Mouse (Mus musculus): ENCODE data around the gene Tshb. TPM values are rescaled to one million over a fixed set of nuclear protein-coding genes. Genes with fewer than 3 reads are reported as not detected.
A peak's percentile ranks its signal among the peaks of the same experiment; 100 is the strongest.

Gene Tshb
- polyA plus RNA-seq, 1 experiment from 2014 or later: 0.04 TPM

DNA sequence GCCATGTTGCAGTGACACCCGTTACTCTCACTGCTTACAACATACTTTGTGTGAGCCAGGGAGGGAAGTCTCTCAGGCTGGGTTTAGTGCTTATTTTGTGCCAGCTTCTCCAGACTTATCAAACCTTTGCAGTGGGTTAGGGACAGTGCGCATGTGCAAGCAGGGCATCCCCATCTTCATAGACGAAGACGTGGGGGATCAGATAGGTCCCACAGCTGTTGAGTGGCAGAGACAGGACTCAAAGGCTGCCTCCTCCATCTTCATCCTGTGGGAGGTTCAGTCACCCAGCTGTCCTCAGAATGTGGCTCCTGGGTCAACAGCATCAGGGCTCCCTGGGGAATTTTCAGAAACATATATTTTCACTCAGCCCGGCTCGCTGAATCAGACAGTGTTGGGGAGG lies 46.1 kb downstream of the Tshb start:
- Histone ChIP-seq H3K9me3 (replicated peaks; ENCODE audit: control insufficient read depth, low read length) (no peaks in the 10 kb centered on the region), H3K4me1 (ENCODE audit: control insufficient read depth, insufficient read depth, low read length) (no peaks in the 10 kb centered on the region; the same call in 1 of the 2 replicates), H3K27me3 (ENCODE audit: control insufficient read depth, insufficient read depth, low read length) (no peaks in the 10 kb centered on the region), H3K4me2 (ENCODE audit: low read depth, low read length) (no peak overlapping the region), H3K27ac (replicated peaks; ENCODE audit: low read depth, low read length) (no peak overlapping the region), H3K36me3 (replicated peaks; ENCODE audit: control insufficient read depth, insufficient read depth, low read depth, low read length) (no peaks in the 10 kb centered on the region), H3K9ac (replicated peaks; ENCODE audit: low read length) (no peak overlapping the region), H3K4me3 (ENCODE audit: low read depth, low read length) (no peak overlapping the region)
- DNase-seq (ENCODE audit: low spot score): no peak
- 73% methylated on average over 6 of the region's 6 CpGs for WGBS
- ATAC-seq (replicated peaks; ENCODE audit: insufficient number of reproducible peaks, low FRiP score, low TSS enrichment, low read depth): no peak

DNA sequence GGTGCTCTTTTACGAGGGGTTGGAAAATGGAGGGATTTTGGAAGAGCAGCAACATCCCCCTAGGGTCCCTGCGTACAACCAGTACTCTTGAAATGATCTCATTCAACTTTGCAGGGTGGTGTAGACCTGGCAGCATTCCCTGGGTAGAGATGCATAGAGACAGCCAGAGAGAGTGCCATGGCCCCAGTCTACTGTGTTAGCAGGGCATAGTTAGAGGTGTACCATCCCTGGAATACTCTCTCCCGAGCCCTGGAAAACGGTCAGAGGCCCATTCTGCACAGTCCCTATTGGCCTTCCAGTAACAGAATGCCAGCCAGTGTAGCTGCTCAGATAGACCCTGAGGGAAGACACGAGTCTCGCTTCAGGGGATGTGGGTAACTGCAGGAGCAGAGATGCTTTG lies 46.9 kb downstream of the Tshb start:
- DNase-seq (ENCODE audit: low spot score): no peak
- Histone ChIP-seq H3K36me3 (replicated peaks; ENCODE audit: control insufficient read depth, insufficient read depth, low read depth, low read length) (no peaks in the 10 kb centered on the region), H3K27me3 (ENCODE audit: control insufficient read depth, insufficient read depth, low read length) (no peaks in the 10 kb centered on the region), H3K4me2 (ENCODE audit: low read depth, low read length) (peak overlapping the region; percentile 77), H3K4me3 (ENCODE audit: low read depth, low read length) (peak overlapping the region; percentile 72), H3K27ac (replicated peaks; ENCODE audit: low read depth, low read length) (no peak overlapping the region), H3K4me1 (ENCODE audit: control insufficient read depth, insufficient read depth, low read length) (no peaks in the 10 kb centered on the region; the same call in 1 of the 2 replicates), H3K9me3 (replicated peaks; ENCODE audit: control insufficient read depth, low read length) (no peaks in the 10 kb centered on the region), H3K9ac (replicated peaks; ENCODE audit: low read length) (no peak overlapping the region)
- ATAC-seq (replicated peaks; ENCODE audit: insufficient number of reproducible peaks, low FRiP score, low TSS enrichment, low read depth): no peak
- WGBS: 57% methylated on average over 6 of the region's 6 CpGs

DNA sequence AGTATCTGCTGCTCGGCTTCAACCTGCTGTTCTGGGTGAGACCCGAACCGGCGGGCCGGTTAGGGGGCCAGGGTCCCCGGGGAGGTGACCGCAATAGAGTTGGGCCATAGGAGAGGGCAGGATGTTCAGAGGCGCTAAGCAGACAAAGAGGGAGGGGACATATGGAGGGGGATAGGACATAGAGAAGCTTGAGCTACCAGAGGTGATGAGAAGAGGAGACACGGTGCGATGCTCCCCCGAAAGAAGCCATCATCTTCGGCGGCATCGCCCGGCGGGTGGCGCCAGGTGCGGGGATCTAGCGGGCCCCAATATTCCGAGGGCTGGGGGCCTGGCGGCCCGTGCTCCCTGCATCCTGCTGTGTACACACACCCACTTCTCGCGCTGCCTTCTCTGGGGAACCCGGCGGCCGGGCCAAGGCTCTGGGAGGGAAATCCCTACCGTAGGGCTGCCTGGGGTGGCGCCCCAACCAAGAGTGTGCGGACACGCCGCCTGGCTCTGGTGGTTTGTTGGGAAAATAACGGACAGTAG lies 47.4 kb downstream of the Tshb start:
- Histone ChIP-seq H3K4me1 (ENCODE audit: control insufficient read depth, insufficient read depth, low read length) (no peaks in the 10 kb centered on the region; the same call in 1 of the 2 replicates), H3K9ac (replicated peaks; ENCODE audit: low read length) (peak overlapping the region; percentile 76), H3K36me3 (replicated peaks; ENCODE audit: control insufficient read depth, insufficient read depth, low read depth, low read length) (no peaks in the 10 kb centered on the region), H3K4me2 (ENCODE audit: low read depth, low read length) (peak overlapping the region; percentile 77), H3K9me3 (replicated peaks; ENCODE audit: control insufficient read depth, low read length) (no peaks in the 10 kb centered on the region), H3K4me3 (ENCODE audit: low read depth, low read length) (peak overlapping the region; percentile 72), H3K27me3 (ENCODE audit: control insufficient read depth, insufficient read depth, low read length) (no peaks in the 10 kb centered on the region), H3K27ac (replicated peaks; ENCODE audit: low read depth, low read length) (no peak overlapping the region)
- ATAC-seq (replicated peaks; ENCODE audit: insufficient number of reproducible peaks, low FRiP score, low TSS enrichment, low read depth): peak; percentile 79
- WGBS: under 1% methylated on average over 33 of the region's 33 CpGs
- DNase-seq (ENCODE audit: low spot score): peak; percentile 51

DNA sequence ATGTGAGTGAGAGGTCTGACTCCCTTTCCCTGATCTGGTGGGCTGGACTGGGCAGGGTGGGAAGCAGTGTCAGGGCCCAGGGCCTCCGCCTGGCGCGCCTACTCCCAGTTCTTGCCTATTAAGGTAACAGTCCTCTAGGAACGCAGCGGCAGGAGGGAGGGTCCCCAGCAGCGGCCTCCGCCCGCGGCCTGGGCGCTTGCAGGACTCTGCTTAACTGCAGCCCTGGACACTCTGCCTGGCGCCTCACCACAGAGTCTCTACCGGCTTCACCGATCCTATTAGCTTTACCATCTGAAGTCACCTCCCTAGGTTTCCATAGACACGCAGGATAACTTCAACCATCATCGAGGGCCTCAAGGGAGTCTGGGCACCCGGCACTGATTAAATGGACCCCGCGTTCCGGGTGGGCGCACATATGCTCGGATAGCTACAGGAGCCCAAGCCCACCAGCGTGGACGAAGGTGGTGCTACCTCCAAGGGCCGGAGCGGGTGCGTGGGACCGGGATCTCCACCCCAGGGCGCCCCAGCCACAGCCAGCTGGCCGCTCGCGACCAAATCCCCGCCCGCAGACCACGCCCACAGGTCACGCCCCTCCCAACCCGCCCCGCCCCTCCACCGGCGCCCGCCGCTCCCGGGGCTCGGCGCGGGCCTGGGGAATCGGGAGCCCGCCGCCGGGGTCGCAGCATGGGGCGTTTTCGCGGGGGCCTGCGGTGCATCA lies 48.0 kb downstream of the Tshb start, which contains the start of gene Tspan2:
Gene Tspan2 (plus strand): TSS at position 217 of the 718 bp plus-strand sequence.
- Histone ChIP-seq H3K4me3 (ENCODE audit: low read depth, low read length) (peak within 1 kb of the TSS; percentile 72), H3K4me2 (ENCODE audit: low read depth, low read length) (peak within 1 kb of the TSS; percentile 77), H3K9ac (replicated peaks; ENCODE audit: low read length) (peak within 1 kb of the TSS; percentile 76), H3K9me3 (replicated peaks; ENCODE audit: control insufficient read depth, low read length) (no peaks in the 10 kb centered on the region), H3K27ac (replicated peaks; ENCODE audit: low read depth, low read length) (no peak within 1 kb of the TSS), H3K36me3 (replicated peaks; ENCODE audit: control insufficient read depth, insufficient read depth, low read depth, low read length) (no peaks in the 10 kb centered on the region), H3K27me3 (ENCODE audit: control insufficient read depth, insufficient read depth, low read length) (no peaks in the 10 kb centered on the region), H3K4me1 (ENCODE audit: control insufficient read depth, insufficient read depth, low read length) (no peaks in the 10 kb centered on the region; the same call in 1 of the 2 replicates)
- ATAC-seq (replicated peaks; ENCODE audit: insufficient number of reproducible peaks, low FRiP score, low TSS enrichment, low read depth) (peak; percentile 75), DNase-seq (ENCODE audit: low spot score) (peak; percentile 62)
- WGBS: under 1% methylated on average over 53 of the region's 54 CpGs

DNA sequence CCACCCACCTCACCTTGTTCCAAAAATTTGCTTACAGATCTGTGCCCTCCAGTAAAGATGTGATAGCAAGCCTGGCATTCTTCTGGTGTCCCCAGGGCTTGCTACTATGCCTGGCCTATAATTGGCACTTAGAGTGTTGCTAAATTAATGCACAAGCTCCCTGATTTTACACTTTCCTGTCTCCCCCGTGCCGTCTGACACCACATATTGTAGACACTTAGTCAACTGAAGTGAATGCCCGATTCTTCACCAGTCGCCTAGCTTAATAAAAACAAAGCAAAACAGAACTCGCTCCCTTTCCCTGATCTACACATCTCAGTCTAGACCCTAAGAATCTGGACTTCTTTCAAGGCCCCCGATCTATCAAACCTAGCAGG lies 48.6 kb downstream of the Tshb start:
- Histone ChIP-seq H3K36me3 (replicated peaks; ENCODE audit: control insufficient read depth, insufficient read depth, low read depth, low read length) (no peaks in the 10 kb centered on the region), H3K27ac (replicated peaks; ENCODE audit: low read depth, low read length) (no peak overlapping the region), H3K9ac (replicated peaks; ENCODE audit: low read length) (peak overlapping the region; percentile 76), H3K4me3 (ENCODE audit: low read depth, low read length) (peak overlapping the region; percentile 72), H3K27me3 (ENCODE audit: control insufficient read depth, insufficient read depth, low read length) (no peaks in the 10 kb centered on the region), H3K9me3 (replicated peaks; ENCODE audit: control insufficient read depth, low read length) (no peaks in the 10 kb centered on the region), H3K4me2 (ENCODE audit: low read depth, low read length) (peak overlapping the region; percentile 77), H3K4me1 (ENCODE audit: control insufficient read depth, insufficient read depth, low read length) (no peaks in the 10 kb centered on the region; the same call in 1 of the 2 replicates)
- DNase-seq (ENCODE audit: low spot score) (no peak), ATAC-seq (replicated peaks; ENCODE audit: insufficient number of reproducible peaks, low FRiP score, low TSS enrichment, low read depth) (no peak)
- 37% methylated on average over 6 of the region's 6 CpGs for WGBS

DNA sequence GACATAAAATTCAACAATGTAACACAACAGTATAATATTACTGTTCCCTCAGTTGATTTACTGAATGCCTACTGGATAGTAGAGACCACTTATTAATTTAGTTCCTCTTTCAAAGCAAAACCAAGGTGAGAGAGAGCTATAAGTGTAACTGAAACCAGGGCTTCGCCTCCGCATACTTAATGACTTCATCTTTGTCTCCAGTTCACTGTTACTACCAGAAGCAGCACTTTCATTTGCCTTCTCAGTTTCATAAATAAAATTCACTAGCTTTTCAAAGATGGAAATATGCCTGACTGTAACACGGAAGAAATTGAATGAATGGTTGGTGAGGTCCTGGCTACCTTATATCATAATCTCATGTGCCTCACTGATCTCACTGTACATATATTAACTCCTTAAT lies 49.5 kb downstream of the Tshb start:
- Histone ChIP-seq H3K4me1 (ENCODE audit: control insufficient read depth, insufficient read depth, low read length) (no peaks in the 10 kb centered on the region; the same call in 1 of the 2 replicates), H3K36me3 (replicated peaks; ENCODE audit: control insufficient read depth, insufficient read depth, low read depth, low read length) (no peaks in the 10 kb centered on the region), H3K9me3 (replicated peaks; ENCODE audit: control insufficient read depth, low read length) (no peaks in the 10 kb centered on the region), H3K9ac (replicated peaks; ENCODE audit: low read length) (no peak overlapping the region), H3K27me3 (ENCODE audit: control insufficient read depth, insufficient read depth, low read length) (no peaks in the 10 kb centered on the region), H3K4me2 (ENCODE audit: low read depth, low read length) (no peak overlapping the region), H3K27ac (replicated peaks; ENCODE audit: low read depth, low read length) (no peak overlapping the region), H3K4me3 (ENCODE audit: low read depth, low read length) (no peak overlapping the region)
- ATAC-seq (replicated peaks; ENCODE audit: insufficient number of reproducible peaks, low FRiP score, low TSS enrichment, low read depth) (no peak), DNase-seq (ENCODE audit: low spot score) (no peak)
- 92% methylated on average over 3 of the region's 3 CpGs for WGBS

DNA sequence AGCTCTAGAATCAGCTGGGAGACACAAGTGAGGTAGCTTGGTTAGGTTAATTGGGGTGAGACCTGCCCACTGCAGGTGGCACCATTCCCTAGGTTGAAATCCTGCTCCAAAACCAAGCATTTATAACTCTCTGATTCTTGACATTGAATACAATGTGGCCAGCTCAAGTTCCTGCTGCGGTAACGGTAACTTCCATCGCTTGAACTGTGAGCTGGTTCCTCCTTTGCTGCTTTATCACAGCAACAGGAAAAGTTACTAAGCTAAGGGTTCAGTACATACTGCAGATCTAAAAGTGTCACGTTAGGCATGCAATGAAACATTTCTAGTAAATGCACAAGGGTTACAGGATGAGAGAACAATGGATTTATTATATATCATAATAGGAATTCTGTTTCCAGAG lies 49.9 kb downstream of the Tshb start:
- no peak overlapping the region for H3K27ac ChIP-seq (replicated peaks; ENCODE audit: low read depth, low read length)
- no peaks in the 10 kb centered on the region; the same call in 1 of the 2 replicates for H3K4me1 ChIP-seq (ENCODE audit: control insufficient read depth, insufficient read depth, low read length)
- no peaks in the 10 kb centered on the region for H3K27me3 ChIP-seq (ENCODE audit: control insufficient read depth, insufficient read depth, low read length)
- 92% methylated on average over 4 of the region's 4 CpGs for WGBS
- no peaks in the 10 kb centered on the region for H3K36me3 ChIP-seq (replicated peaks; ENCODE audit: control insufficient read depth, insufficient read depth, low read depth, low read length)
- no peak overlapping the region for H3K4me2 ChIP-seq (ENCODE audit: low read depth, low read length)
- no peak overlapping the region for H3K4me3 ChIP-seq (ENCODE audit: low read depth, low read length)
- H3K9me3 ChIP-seq (replicated peaks; ENCODE audit: control insufficient read depth, low read length): no peaks in the 10 kb centered on the region
- DNase-seq (ENCODE audit: low spot score) (no peak), ATAC-seq (replicated peaks; ENCODE audit: insufficient number of reproducible peaks, low FRiP score, low TSS enrichment, low read depth) (no peak)
- H3K9ac ChIP-seq (replicated peaks; ENCODE audit: low read length): no peak overlapping the region

DNA sequence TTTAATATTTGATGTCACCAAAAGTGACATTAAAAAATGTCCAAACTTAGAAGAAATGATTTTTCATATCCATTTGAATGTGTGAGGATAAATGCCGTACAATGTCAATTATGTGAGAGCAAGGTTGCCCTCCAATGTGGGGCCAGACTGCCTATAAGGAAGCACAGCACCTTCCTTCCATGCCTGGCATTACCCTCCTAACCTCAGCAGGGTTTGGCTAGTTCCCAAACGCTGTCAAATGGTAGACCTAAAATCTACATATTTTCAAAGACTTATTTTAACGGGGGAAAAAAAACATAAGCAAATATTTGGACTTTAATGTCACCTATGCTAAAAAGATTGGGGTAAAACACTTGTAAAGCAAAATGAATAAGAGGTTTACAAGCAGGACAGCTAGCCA lies 51.4 kb downstream of the Tshb start:
- no peak overlapping the region for H3K9ac ChIP-seq (replicated peaks; ENCODE audit: low read length)
- H3K4me3 ChIP-seq (ENCODE audit: low read depth, low read length): no peak overlapping the region
- no peaks in the 10 kb centered on the region for H3K36me3 ChIP-seq (replicated peaks; ENCODE audit: control insufficient read depth, insufficient read depth, low read depth, low read length)
- H3K4me2 ChIP-seq (ENCODE audit: low read depth, low read length): no peak overlapping the region
- H3K27ac ChIP-seq (replicated peaks; ENCODE audit: low read depth, low read length): no peak overlapping the region
- DNase-seq (ENCODE audit: low spot score) (no peak), ATAC-seq (replicated peaks; ENCODE audit: insufficient number of reproducible peaks, low FRiP score, low TSS enrichment, low read depth) (no peak)
- no peaks in the 10 kb centered on the region; the same call in 1 of the 2 replicates for H3K4me1 ChIP-seq (ENCODE audit: control insufficient read depth, insufficient read depth, low read length)
- H3K27me3 ChIP-seq (ENCODE audit: control insufficient read depth, insufficient read depth, low read length): no peaks in the 10 kb centered on the region
- no peaks in the 10 kb centered on the region for H3K9me3 ChIP-seq (replicated peaks; ENCODE audit: control insufficient read depth, low read length)
- WGBS: 76% methylated on average over 3 of the region's 3 CpGs

Measured in embryonic facial prominence, embryonic 11.5 days (tissue).